Mouse (Mus musculus): ENCODE measurements around the gene Sh3bp5.

DNA sequence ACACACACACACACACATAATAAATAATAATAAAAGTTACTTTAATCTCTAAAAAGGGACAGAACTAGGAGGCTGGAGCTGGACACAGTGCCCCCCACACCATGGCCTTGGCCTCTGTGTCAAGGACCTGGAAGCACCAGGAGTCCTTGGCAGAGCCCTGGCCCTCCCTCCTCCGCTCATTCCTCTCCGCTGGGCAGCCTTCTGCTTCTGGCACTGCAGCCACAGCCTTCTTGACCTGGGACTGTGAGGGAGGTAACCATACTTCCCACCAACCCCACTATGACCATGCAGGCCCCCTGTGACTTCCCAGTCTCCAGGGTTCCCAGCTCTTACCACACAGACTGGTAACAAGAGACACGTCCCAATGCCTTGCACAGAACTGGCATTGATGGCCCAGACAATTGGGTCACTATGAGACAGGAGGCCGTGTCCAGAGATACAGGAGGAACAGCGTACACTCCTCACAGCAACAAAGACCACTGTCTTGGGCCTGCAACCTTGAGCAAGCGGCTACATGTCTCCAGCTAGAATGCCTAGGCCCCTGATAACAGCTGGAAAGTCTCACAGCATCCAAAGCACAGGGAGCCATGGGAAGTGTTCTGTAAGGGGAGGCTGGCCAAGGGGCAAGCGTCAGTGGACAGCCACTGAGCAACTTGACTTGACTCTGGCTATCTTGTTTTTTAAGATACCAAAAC is 41.8 kb downstream of the Sh3bp5 start:
- no peak for TF ChIP-seq POLR2A (IDR thresholded peaks at IDR 0.05; ENCODE audit: insufficient read depth, low read depth, low read length)
- no peak for TF ChIP-seq CTCF (IDR thresholded peaks at IDR 0.05)
- TF ChIP-seq EP300 (IDR thresholded peaks at IDR 0.05; ENCODE audit: insufficient read depth, low read depth, low read length) = no peak

All from heart, adult 2 months (tissue).